ENCODE assay signal across 18 mouse cellular contexts in the genomic region with DNA sequence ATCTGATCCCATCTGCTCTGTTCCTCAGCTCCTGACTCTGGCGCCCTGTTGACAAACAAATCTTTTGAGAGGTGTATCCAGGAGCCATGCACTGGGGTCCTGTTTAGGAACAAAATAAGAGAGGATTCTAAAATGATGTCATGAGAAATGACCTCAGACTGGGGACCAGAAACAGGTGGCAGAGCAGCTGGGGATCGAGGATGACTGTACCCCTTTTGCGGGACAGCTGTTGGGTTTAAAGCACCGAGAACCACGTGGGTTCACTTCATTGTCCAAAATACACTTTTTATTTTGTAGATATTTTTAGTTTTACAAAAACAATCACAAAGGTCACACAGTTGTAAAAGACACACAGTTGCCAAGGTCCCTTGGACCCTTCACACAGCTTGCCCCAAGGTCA. TPM values are rescaled to one million over a fixed set of nuclear protein-coding genes. Genes with fewer than 3 reads are reported as not detected.
"Had no signal": no experiment of that assay in that cellular context is flagged by ENCODE, and none has a peak within 500 bp of the region (broad histone marks: within the 10 kb centered on the region; RNA-seq: fewer than 3 reads in every experiment).

No protein-coding gene starts in this region.

- H3K36me3 ChIP-seq: embryonic facial prominence, embryonic 10.5 days; embryonic facial prominence, embryonic 12.5 days; embryonic facial prominence, embryonic 13.5 days; embryonic facial prominence, embryonic 15.5 days; forebrain, embryonic 10.5 days; forebrain, embryonic 12.5 days; forebrain, embryonic 15.5 days had no signal

- H3K4me3 ChIP-seq: embryonic facial prominence, embryonic 12.5 days; embryonic facial prominence, embryonic 15.5 days; erythroblast, embryonic 14.5 days; forebrain, embryonic 12.5 days; forebrain, embryonic 13.5 days; forebrain, embryonic 15.5 days; gastrocnemius, adult 2 months; heart, adult 2 months had no signal

- H3K27me3 ChIP-seq: embryonic facial prominence, embryonic 12.5 days; embryonic facial prominence, embryonic 13.5 days; embryonic facial prominence, embryonic 15.5 days; forebrain, embryonic 12.5 days; forebrain, embryonic 13.5 days; forebrain, embryonic 15.5 days had no signal

- H3K4me2 ChIP-seq: forebrain, embryonic 12.5 days; forebrain, embryonic 13.5 days; forebrain, embryonic 15.5 days had no signal

RNA-seq across cellular contexts. Expression of a gene that starts 0.8 kb away (rescaled TPM):
- total RNA-seq: common myeloid progenitor, adult 5-6 weeks; forebrain, postnatal 0 days; granulocyte monocyte progenitor cell, adult 5-6 weeks had no signal
- polyA plus RNA-seq: embryonic facial prominence, embryonic 11.5 days; embryonic facial prominence, embryonic 13.5 days; erythroblast, embryonic 14.5 days; forebrain, embryonic 11.5 days; forebrain, embryonic 12.5 days; forebrain, embryonic 13.5 days; forebrain, embryonic 14.5 days; forebrain, embryonic 15.5 days; forebrain, embryonic 16.5 days; forebrain, postnatal 0 days had no signal

RNA-seq across cellular contexts. Expression of a gene that starts 6.0 kb away (rescaled TPM):
- total RNA-seq: common myeloid progenitor, adult 5-6 weeks; granulocyte monocyte progenitor cell, adult 5-6 weeks had no signal
- polyA plus RNA-seq: embryonic facial prominence, embryonic 10.5 days; embryonic facial prominence, embryonic 13.5 days; erythroblast, embryonic 14.5 days; forebrain, embryonic 10.5 days; forebrain, embryonic 12.5 days had no signal

RNA-seq across cellular contexts. Expression of a gene that starts 39.4 kb away (rescaled TPM):
- total RNA-seq: common myeloid progenitor, adult 5-6 weeks had no signal
- polyA plus RNA-seq: erythroblast, embryonic 14.5 days had no signal

RNA-seq across cellular contexts. Expression of a gene that starts 43.2 kb away (rescaled TPM):
- total RNA-seq: granulocyte monocyte progenitor cell, adult 5-6 weeks had no signal
